Mouse (Mus musculus): ENCODE data around the gene Rbm20. TPM values are rescaled to one million over a fixed set of nuclear protein-coding genes. Genes with fewer than 3 reads are reported as not detected.

Gene Rbm20
- polyA plus RNA-seq, 1 experiment: not detected

- H3K4me1 ChIP-seq (ENCODE audit: control insufficient read depth, insufficient read depth, low read length): peaks cover 47% of the 10 kb centered on the region
- 77% methylated on average over 5 of the region's 5 CpGs for WGBS
- peak overlapping the region; percentile 73 for H3K27ac ChIP-seq (ENCODE audit: insufficient read depth, low read depth, low read length)
- H3K4me3 ChIP-seq (ENCODE audit: insufficient read depth, low read depth, low read length): no peak overlapping the region
- TF ChIP-seq CTCF (IDR thresholded peaks at IDR 0.05; ENCODE audit: insufficient read depth, low read depth, low read length) (no peak), POLR2A (IDR thresholded peaks at IDR 0.05; ENCODE audit: insufficient read depth, low read depth, low read length) (no peak)
Observed at GRCm38 (mm10) chr19:53807276-53807801, 130.2 kb downstream of the Rbm20 start.

- TF ChIP-seq POLR2A (IDR thresholded peaks at IDR 0.05; ENCODE audit: insufficient read depth, low read depth, low read length) (no peak), CTCF (IDR thresholded peaks at IDR 0.05; ENCODE audit: insufficient read depth, low read depth, low read length) (no peak)
- Histone ChIP-seq H3K27ac (ENCODE audit: insufficient read depth, low read depth, low read length) (peak overlapping the region; percentile 89), H3K4me3 (ENCODE audit: insufficient read depth, low read depth, low read length) (no peak overlapping the region), H3K4me1 (ENCODE audit: control insufficient read depth, insufficient read depth, low read length) (peaks cover 44% of the 10 kb centered on the region)
- WGBS: 41% methylated on average over 15 of the region's 15 CpGs
Observed at GRCm38 (mm10) chr19:53808041-53808777, 131.1 kb downstream of the Rbm20 start.

- no peak overlapping the region for H3K4me3 ChIP-seq (ENCODE audit: insufficient read depth, low read depth, low read length)
- peaks cover 41% of the 10 kb centered on the region for H3K4me1 ChIP-seq (ENCODE audit: control insufficient read depth, insufficient read depth, low read length)
- TF ChIP-seq CTCF (IDR thresholded peaks at IDR 0.05; ENCODE audit: insufficient read depth, low read depth, low read length): no peak
- TF ChIP-seq POLR2A (IDR thresholded peaks at IDR 0.05; ENCODE audit: insufficient read depth, low read depth, low read length): no peak
- peak overlapping the region; percentile 77 for H3K27ac ChIP-seq (ENCODE audit: insufficient read depth, low read depth, low read length)
- 50% methylated on average over 7 of the region's 7 CpGs for WGBS
Observed at GRCm38 (mm10) chr19:53809185-53809861, 132.2 kb downstream of the Rbm20 start.

- peaks cover 41% of the 10 kb centered on the region for H3K4me1 ChIP-seq (ENCODE audit: control insufficient read depth, insufficient read depth, low read length)
- TF ChIP-seq CTCF (IDR thresholded peaks at IDR 0.05; ENCODE audit: insufficient read depth, low read depth, low read length) (no peak), POLR2A (IDR thresholded peaks at IDR 0.05; ENCODE audit: insufficient read depth, low read depth, low read length) (no peak)
- H3K4me3 ChIP-seq (ENCODE audit: insufficient read depth, low read depth, low read length): no peak overlapping the region
- WGBS: 79% methylated on average over 7 of the region's 7 CpGs
- H3K27ac ChIP-seq (ENCODE audit: insufficient read depth, low read depth, low read length): peak overlapping the region; percentile 77
Observed at GRCm38 (mm10) chr19:53810024-53810423, 132.9 kb downstream of the Rbm20 start.

GRCm38 (mm10) chr19:53810584-53810983 is 133.5 kb downstream of the Rbm20 start:
- WGBS: 77% methylated on average over 3 of the region's 3 CpGs

GRCm38 (mm10) chr19:53813576-53813975 is 136.5 kb downstream of the Rbm20 start:
- Histone ChIP-seq H3K27ac (ENCODE audit: insufficient read depth, low read depth, low read length) (no peak overlapping the region), H3K4me3 (ENCODE audit: insufficient read depth, low read depth, low read length) (no peak overlapping the region), H3K4me1 (ENCODE audit: control insufficient read depth, insufficient read depth, low read length) (peaks cover 19% of the 10 kb centered on the region)
- no peak for TF ChIP-seq CTCF (IDR thresholded peaks at IDR 0.05; ENCODE audit: insufficient read depth, low read depth, low read length)
- 97% methylated on average over 5 of the region's 5 CpGs for WGBS

More at GRCm38 (mm10) chr19:53810584-53810983, 133.5 kb downstream of the Rbm20 start:
- Histone ChIP-seq H3K27ac (ENCODE audit: insufficient read depth, low read depth, low read length) (peak overlapping the region; percentile 77; the same call in 1 of the 2 replicates), H3K4me1 (ENCODE audit: control insufficient read depth, insufficient read depth, low read length) (peaks cover 38% of the 10 kb centered on the region), H3K4me3 (ENCODE audit: insufficient read depth, low read depth, low read length) (no peak overlapping the region)
- no peak for TF ChIP-seq CTCF (IDR thresholded peaks at IDR 0.05; ENCODE audit: insufficient read depth, low read depth, low read length)
- no peak for TF ChIP-seq POLR2A (IDR thresholded peaks at IDR 0.05; ENCODE audit: insufficient read depth, low read depth, low read length)

GRCm38 (mm10) chr19:53815714-53816113 is 138.6 kb downstream of the Rbm20 start:
- Histone ChIP-seq H3K4me1 (ENCODE audit: control insufficient read depth, insufficient read depth, low read length) (peaks cover 2% of the 10 kb centered on the region; the same call in 1 of the 2 replicates), H3K27ac (ENCODE audit: insufficient read depth, low read depth, low read length) (no peak overlapping the region), H3K4me3 (ENCODE audit: insufficient read depth, low read depth, low read length) (no peak overlapping the region)
- no peak for TF ChIP-seq CTCF (IDR thresholded peaks at IDR 0.05; ENCODE audit: insufficient read depth, low read depth, low read length)
- no peak for TF ChIP-seq POLR2A (IDR thresholded peaks at IDR 0.05; ENCODE audit: insufficient read depth, low read depth, low read length)
- 94% methylated on average over 4 of the region's 4 CpGs for WGBS

GRCm38 (mm10) chr19:53816242-53816641 is 139.1 kb downstream of the Rbm20 start:
- TF ChIP-seq POLR2A (IDR thresholded peaks at IDR 0.05; ENCODE audit: insufficient read depth, low read depth, low read length) (no peak), CTCF (IDR thresholded peaks at IDR 0.05; ENCODE audit: insufficient read depth, low read depth, low read length) (no peak)
- Histone ChIP-seq H3K4me1 (ENCODE audit: control insufficient read depth, insufficient read depth, low read length) (peaks cover 2% of the 10 kb centered on the region; the same call in 1 of the 2 replicates), H3K27ac (ENCODE audit: insufficient read depth, low read depth, low read length) (no peak overlapping the region), H3K4me3 (ENCODE audit: insufficient read depth, low read depth, low read length) (no peak overlapping the region)
- WGBS: 73% methylated on average over 11 of the region's 11 CpGs

GRCm38 (mm10) chr19:53819299-53819698 is 142.2 kb downstream of the Rbm20 start:
- 85% methylated on average over 6 of the region's 6 CpGs for WGBS
- H3K4me3 ChIP-seq (ENCODE audit: insufficient read depth, low read depth, low read length): no peak overlapping the region
- no peak for TF ChIP-seq POLR2A (IDR thresholded peaks at IDR 0.05; ENCODE audit: insufficient read depth, low read depth, low read length)
- TF ChIP-seq CTCF (IDR thresholded peaks at IDR 0.05; ENCODE audit: insufficient read depth, low read depth, low read length): no peak
- no peak overlapping the region for H3K27ac ChIP-seq (ENCODE audit: insufficient read depth, low read depth, low read length)
- 0 out of 2 replicates have a peak, but pooled peaks cover 2% of the 10 kb centered on the region for H3K4me1 ChIP-seq (ENCODE audit: control insufficient read depth, insufficient read depth, low read length)
